Mouse (Mus musculus) CH12F3 (cell line): ENCODE results near the gene Wdr27.
"Not testable (repeated sequence)": the region's sequence is repeated elsewhere in the genome, so short reads cannot be mapped to it uniquely, and the experiment has no call there.

Experiments
- in situ Hi-C: fragments of 300-500 bp; cut with MboI; formaldehyde crosslinking; loops from 2 replicates; pipeline ENCODE4 v1.14.3; 2020; ENCODE audit warnings: low sequenced_read_pairs

Wdr27 gene

GRCm38 (mm10) chr17:14931469-14931868, 11.5 kb downstream of the Wdr27 start:
- in situ Hi-C loops = no loop called here

DNA sequence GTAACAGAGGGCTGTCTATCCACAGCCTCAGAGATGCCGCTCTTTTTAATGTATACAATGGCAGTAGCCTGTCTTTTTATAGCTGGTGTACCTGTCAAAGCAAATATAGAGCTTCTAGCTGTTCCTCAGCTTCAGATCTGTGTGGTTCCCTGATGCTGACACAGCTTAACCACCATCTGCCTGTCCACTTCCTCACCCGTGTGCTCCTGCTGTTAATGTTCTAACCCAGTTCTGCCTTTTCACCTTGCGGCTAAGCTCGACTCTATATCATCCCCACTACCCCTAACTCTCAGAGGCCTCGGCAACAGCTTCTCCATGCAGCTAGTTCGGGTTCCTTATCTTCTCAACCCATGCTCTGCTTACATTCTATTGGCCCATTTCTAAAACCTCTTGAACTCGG, 12.3 kb downstream of the Wdr27 start:
- in situ Hi-C loops = no loop called here

DNA sequence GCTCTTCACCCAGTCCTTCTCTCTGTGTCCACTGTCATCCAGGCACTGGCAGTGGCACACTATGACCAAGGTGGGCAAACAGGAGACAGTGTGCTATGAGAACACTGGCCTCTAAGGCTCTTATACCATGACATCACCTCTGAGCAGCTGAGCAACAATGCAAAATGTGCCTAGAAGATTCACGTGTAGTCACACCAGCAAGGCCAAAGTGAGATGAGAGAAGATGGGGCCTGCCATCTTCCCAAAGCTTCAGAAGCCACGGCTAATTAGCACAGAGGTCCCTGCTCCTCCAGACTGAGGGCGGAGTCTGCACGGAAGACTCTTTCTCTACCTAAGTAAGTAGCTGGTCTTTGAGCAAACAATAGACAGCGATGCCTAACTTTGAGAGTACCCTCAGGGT, 14.3 kb downstream of the Wdr27 start:
- in situ Hi-C loops = no loop called here

- in situ Hi-C loops = no loop called here
These were observed 15.2 kb downstream of the Wdr27 start for GRCm38 (mm10) chr17:14927644-14928218.

DNA sequence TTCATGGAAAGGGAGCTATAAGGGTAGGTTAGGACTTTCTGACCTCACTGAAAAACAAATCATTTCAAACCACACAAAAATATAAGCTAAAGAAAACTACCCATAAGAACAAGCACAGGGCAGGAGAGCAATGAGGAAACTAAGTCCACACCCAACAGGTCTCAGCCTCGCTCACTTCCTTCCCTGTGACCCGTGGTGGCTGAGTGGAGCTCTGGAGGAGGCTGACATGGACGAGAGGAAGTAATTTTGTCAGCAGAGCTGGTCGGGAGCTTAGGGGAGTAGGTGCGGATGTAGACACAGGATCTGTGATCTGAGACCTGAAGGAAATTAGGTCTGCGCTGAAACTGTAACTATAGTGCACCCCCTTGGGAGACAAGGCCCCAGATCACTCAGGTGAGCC, 21.4 kb downstream of the Wdr27 start:
- in situ Hi-C loops = loop anchor here (25.0 kb wide), 1 partner anchor 634 kb away; the partner anchor contains the start of gene Smoc2

DNA sequence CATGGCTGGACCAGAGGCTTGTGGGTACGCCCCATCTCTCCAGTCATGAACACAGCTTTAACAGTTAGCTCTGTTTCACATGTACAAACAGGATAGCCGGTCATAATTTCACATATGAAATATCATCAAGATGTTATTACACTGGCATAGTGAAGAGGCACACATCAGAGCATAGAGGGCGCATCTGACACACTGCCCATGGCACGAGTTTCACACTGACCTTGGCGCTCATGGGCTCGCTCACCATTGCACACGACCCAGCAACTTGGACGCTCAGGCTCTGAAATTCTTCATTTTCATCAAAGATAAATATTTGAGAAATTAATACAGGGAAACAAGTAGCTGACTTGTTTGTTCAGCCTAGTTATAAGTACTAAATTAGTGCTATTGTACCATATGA, 25.1 kb downstream of the Wdr27 start:
- in situ Hi-C loops = loop anchor here (25.0 kb wide), 1 partner anchor 631 kb away; the partner anchor contains the start of gene Smoc2

DNA sequence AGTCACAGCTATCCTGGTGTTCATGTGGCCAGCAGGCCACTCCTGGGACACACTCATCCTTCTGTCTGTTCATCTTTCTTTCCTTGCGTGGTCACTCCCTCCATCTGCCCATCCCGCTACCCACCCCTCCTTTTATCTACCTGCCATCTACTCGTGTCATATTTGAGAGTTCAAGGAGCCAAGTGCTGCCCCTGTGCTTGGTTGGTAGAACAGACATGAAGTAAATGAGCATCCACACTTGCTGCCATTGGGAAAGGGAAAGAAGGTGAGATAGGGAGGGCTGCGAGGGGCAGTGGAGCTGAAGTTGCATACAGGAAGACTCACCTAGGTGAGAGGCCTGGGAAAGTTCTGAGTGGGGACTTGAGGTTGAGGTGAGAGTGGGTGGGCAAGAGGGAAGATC, 28.6 kb downstream of the Wdr27 start:
- in situ Hi-C loops = loop anchor here (25.0 kb wide), 1 partner anchor 627 kb away; the partner anchor contains the start of gene Smoc2

GRCm38 (mm10) chr17:14912981-14913380, 30.0 kb downstream of the Wdr27 start:
- in situ Hi-C loops = loop anchor here (25.0 kb wide), 1 partner anchor 626 kb away; the partner anchor contains the start of gene Smoc2

- in situ Hi-C loops = loop anchor here (25.0 kb wide), 1 partner anchor 625 kb away; the partner anchor contains the start of gene Smoc2
These were observed 30.5 kb downstream of the Wdr27 start for GRCm38 (mm10) chr17:14912420-14912819.

DNA sequence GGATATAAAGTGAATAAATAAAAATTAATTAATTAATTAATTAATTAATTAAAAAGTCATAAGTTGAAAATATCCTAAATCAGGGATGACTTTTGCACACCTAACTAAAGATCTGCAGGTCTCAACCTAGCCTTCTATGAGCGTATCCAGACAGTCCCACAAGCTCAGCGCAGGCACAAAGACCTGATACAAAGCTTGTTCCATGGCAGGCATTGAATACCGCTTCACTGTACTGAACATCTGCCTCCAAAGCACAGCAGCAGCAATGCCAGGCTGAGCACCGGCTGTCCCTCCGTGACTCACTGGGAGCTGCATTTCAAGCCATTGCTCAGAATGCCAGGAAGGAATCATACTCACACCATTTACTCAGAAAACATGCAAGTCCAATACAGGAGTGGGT, 32.2 kb downstream of the Wdr27 start:
- in situ Hi-C loops = loop anchor here (25.0 kb wide), 1 partner anchor 623 kb away; the partner anchor contains the start of gene Smoc2

DNA sequence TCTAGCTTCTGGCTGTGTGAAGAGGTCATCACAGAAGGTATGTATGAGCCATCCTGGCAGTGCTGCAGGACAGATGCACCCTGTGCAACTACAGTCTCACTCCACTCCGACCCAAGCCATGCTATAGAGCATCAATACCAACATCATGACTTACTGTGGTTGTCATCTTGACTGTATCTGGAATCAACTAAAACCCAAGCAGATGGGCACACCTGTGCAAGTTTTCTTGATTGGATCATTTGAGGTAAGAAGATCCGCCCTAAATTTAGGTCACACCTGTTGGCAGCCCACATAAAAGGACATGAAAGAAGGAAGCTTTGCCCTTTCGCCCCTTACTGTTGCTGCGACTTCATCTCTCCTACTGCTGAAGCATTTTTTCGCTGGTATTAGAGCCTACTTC, 33.6 kb downstream of the Wdr27 start:
- in situ Hi-C loops = loop anchor here (10.0 to 25.0 kb wide), 2 partner anchors 375 to 622 kb away; partner anchors contain the start of gene Smoc2

DNA sequence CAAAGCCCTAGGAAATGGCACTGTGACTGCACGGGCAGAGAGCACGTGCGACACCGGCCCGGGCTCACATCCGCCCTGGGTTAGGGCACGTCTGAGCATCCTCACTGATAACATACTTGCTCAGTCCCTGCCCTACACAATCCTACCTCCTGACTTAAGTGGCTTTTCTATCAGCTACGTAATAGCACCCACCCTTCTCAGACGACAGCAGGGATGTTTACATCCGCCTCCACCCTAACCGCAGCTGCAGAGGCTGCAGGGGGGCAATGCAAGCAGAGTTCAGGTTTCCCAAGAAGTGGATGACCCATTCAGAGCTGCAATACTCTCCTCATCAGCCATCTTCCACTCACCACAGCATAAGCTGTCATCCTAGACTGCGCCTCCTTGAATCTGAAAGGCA, 35.8 kb downstream of the Wdr27 start:
- in situ Hi-C loops = loop anchor here (10.0 to 25.0 kb wide), 2 partner anchors 372 to 620 kb away; partner anchors contain the start of gene Smoc2

- in situ Hi-C loops = loop anchor here (10.0 to 25.0 kb wide), 2 partner anchors 372 to 619 kb away; partner anchors contain the start of gene Smoc2
These were observed 36.3 kb downstream of the Wdr27 start for GRCm38 (mm10) chr17:14906611-14907010.

- in situ Hi-C loops = loop anchor here (10.0 to 25.0 kb wide), 2 partner anchors 370 to 617 kb away; partner anchors contain the start of gene Smoc2
These were observed 38.2 kb downstream of the Wdr27 start for GRCm38 (mm10) chr17:14904637-14905265.

DNA sequence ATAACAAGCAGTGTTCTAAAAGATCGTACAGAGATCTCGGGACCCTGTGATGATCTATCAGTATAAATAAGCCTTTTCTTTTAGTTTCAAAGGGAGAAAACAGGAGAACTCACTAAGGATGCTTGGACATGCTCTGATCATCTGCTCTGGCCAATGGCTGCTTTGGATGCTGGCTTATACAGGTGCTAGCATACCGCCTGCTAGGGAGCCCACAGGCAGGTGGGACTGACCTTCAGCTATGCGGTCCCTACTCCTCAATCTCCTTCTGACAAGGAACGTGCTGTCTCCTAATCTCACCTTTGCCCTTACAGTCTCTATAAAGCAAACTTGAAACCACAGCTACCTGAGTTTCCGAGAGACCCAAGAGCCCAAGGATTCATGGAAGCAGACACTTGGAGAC, 38.8 kb downstream of the Wdr27 start:
- in situ Hi-C loops = loop anchor here (10.0 to 25.0 kb wide), 2 partner anchors 369 to 617 kb away; partner anchors contain the start of gene Smoc2

- in situ Hi-C loops = loop anchor here (10.0 to 25.0 kb wide), 2 partner anchors 368 to 616 kb away; partner anchors contain the start of gene Smoc2
These were observed 39.7 kb downstream of the Wdr27 start for GRCm38 (mm10) chr17:14903212-14903611.

- in situ Hi-C loops = no loop called here
These were observed 44.0 kb downstream of the Wdr27 start for GRCm38 (mm10) chr17:14898972-14899371.

- in situ Hi-C loops = not testable (repeated sequence)
These were observed 47.9 kb downstream of the Wdr27 start for GRCm38 (mm10) chr17:14895058-14895457.

- in situ Hi-C loops = no loop called here
These were observed 56.0 kb downstream of the Wdr27 start for GRCm38 (mm10) chr17:14886933-14887332.

DNA sequence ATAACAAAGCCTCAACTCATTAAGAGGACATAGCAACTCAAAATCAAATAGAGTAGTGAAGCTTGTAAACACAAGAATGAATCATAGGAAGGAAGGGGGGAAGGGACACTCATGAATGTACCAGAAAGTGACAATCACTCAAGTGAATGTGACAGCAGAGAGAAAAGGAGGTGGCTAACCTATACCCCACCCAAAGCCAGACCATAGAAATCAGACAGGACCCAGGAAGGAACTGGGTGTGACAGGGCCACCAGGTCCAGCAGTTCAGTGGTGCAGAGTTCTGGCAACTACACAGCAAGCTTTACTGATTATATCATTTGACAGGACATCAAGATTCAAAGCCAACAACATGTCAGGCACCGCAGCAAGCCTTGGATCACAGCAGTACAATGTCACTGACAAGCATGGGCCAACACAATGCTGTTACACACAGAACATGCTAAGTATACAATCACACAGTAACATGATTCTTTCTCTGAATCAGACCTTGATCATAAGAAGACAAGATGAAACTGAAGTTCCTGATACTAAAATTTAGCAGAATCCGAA, 68.2 kb downstream of the Wdr27 start:
- in situ Hi-C loops = no loop called here

- in situ Hi-C loops = no loop called here
These were observed 82.7 kb downstream of the Wdr27 start for GRCm38 (mm10) chr17:14860220-14860619.
